Mouse (Mus musculus): ENCODE results near the gene Tcn2. TPM values are rescaled to one million over a fixed set of nuclear protein-coding genes. Genes with fewer than 3 reads are reported as not detected.
"Not testable (repeated sequence)": the region's sequence is repeated elsewhere in the genome, so short reads cannot be mapped to it uniquely, and the experiment has no call there.

Tcn2 gene
- polyA plus RNA-seq, 1 experiment from 2014 or later = 30.9 TPM

DNA sequence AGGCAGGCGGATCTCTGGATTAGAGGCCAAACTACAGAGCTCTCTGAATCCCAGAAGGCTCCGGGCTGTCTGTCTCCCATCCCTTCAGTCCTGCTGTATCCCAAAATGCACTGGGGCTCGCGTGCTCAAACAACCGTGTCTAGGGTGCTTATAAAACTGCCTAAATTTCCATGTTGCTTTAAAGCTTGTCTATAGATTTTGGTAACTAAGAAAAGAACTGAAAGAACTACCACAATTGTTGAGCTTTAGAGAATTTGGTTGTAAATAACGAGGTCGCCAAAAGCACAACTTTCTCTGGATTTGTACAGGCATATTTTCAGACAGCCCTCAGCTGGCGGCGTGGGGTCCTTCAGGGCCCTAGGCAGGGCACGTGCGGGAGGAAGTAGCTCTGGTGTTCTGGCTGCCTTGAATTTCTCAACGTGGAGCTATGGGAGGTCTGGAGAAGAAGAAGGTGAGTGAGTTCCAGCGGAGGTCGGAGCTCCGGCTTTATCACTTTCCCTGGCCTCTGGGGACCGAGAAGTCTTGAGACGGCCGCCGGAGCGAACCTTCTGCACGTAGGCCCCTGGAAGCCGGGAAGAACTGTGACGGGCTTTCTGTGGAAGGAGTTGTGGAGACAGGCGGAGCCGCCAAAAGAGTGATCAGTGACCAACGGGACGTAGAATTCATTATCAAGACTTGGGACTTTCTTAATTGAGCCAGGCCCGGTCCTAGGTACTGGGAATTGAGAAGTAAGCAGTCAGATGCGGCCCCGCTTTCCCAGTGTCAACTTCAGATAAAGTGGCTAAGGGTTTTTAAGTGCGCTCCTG lies 31.9 kb upstream of the Tcn2 start, which contains the start of gene Pes1:
TSS of gene Pes1 (plus strand) at position 366 of the 806 bp plus-strand sequence.
- Histone ChIP-seq H3K9me3 (ENCODE audit: control insufficient read depth, low read length) (no peaks in the 10 kb centered on the region), H3K27me3 (ENCODE audit: control insufficient read depth, insufficient read depth, low read length) (no peaks in the 10 kb centered on the region; the same call in 1 of the 2 replicates), H3K4me2 (peak within 1 kb of the TSS; percentile 88), H3K4me1 (ENCODE audit: control insufficient read depth, insufficient read depth, low read length) (peaks cover 7% of the 10 kb centered on the region), H3K27ac (ENCODE audit: low read depth, low read length) (peak within 1 kb of the TSS; percentile 25; the same call in 1 of the 2 replicates), H3K9ac (ENCODE audit: low read length) (peak within 1 kb of the TSS; percentile 85), H3K4me3 (ENCODE audit: low read depth, low read length) (peak within 1 kb of the TSS; percentile 78), H3K36me3 (ENCODE audit: control insufficient read depth, insufficient read depth, low read length) (no peaks in the 10 kb centered on the region)
- ATAC-seq (ENCODE audit: low FRiP score) (peak; percentile 95), DNase-seq (ENCODE audit: low spot score, missing footprints) (peak; percentile 98)
- under 1% methylated on average over 31 of the region's 31 CpGs for WGBS

DNA sequence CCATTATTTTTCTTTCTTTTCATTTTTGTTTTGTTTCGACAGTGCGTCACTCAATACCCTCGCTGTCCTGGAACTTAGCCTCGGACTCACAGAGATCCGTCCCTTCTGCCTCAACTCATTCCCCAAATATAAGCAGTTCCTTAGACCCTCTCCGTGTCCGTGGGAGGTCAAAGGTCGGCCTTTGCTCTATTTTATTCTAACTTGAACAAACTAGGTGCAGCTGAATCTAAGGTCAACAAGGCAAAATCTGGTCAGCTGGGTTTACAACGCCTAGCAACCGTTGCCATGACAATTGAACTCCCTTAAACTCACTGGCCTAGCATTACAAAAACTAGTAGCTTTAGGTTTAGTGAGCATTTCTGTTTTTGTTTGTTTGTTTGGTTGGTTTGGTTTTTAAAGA lies 31.2 kb upstream of the Tcn2 start:
- Histone ChIP-seq H3K36me3 (ENCODE audit: control insufficient read depth, insufficient read depth, low read length) (no peaks in the 10 kb centered on the region), H3K4me3 (ENCODE audit: low read depth, low read length) (peak overlapping the region; percentile 78; the same call in 1 of the 2 replicates), H3K27me3 (ENCODE audit: control insufficient read depth, insufficient read depth, low read length) (no peaks in the 10 kb centered on the region; the same call in 1 of the 2 replicates), H3K27ac (ENCODE audit: low read depth, low read length) (no peak overlapping the region; the same call in 1 of the 2 replicates), H3K9me3 (ENCODE audit: control insufficient read depth, low read length) (no peaks in the 10 kb centered on the region), H3K9ac (ENCODE audit: low read length) (peak overlapping the region; percentile 85; the same call in 1 of the 2 replicates), H3K4me2 (peak overlapping the region; percentile 88; the same call in 1 of the 2 replicates), H3K4me1 (ENCODE audit: control insufficient read depth, insufficient read depth, low read length) (peaks cover 7% of the 10 kb centered on the region)
- no peak for DNase-seq (ENCODE audit: low spot score, missing footprints)
- ATAC-seq (ENCODE audit: low FRiP score) = peak; percentile 25; the same call in 1 of the 2 replicates
- 74% methylated on average over 10 of the region's 10 CpGs for WGBS

DNA sequence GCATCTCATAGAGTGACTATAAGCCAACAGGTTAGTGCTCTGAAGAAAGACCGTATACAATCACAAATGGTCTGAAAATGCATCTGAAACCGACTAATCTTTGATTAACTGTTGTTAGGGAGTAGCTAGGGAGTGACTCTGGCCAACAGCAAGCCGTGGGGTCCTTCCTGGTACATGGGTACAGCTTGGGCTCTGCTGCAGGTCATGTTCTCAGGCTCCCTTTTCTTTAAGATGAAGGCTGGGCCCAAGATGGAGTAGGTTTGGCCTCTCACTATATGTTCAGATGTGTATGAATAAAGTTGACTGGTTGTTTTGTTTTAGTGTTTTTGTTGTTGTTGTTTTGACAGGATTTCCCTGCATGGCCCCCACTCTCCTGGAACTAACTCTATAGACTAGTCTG lies 29.8 kb upstream of the Tcn2 start:
- no peaks in the 10 kb centered on the region for H3K9me3 ChIP-seq (ENCODE audit: control insufficient read depth, low read length)
- no peaks in the 10 kb centered on the region for H3K36me3 ChIP-seq (ENCODE audit: control insufficient read depth, insufficient read depth, low read length)
- H3K9ac ChIP-seq (ENCODE audit: low read length) = no peak overlapping the region
- H3K27me3 ChIP-seq (ENCODE audit: control insufficient read depth, insufficient read depth, low read length) = no peaks in the 10 kb centered on the region; the same call in 1 of the 2 replicates
- 78% methylated on average over 3 of the region's 3 CpGs for WGBS
- H3K27ac ChIP-seq (ENCODE audit: low read depth, low read length) = no peak overlapping the region
- no peak for DNase-seq (ENCODE audit: low spot score, missing footprints)
- H3K4me1 ChIP-seq (ENCODE audit: control insufficient read depth, insufficient read depth, low read length) = peaks cover 7% of the 10 kb centered on the region
- no peak overlapping the region for H3K4me2 ChIP-seq
- ATAC-seq (ENCODE audit: low FRiP score) = no peak
- no peak overlapping the region for H3K4me3 ChIP-seq (ENCODE audit: low read depth, low read length)

DNA sequence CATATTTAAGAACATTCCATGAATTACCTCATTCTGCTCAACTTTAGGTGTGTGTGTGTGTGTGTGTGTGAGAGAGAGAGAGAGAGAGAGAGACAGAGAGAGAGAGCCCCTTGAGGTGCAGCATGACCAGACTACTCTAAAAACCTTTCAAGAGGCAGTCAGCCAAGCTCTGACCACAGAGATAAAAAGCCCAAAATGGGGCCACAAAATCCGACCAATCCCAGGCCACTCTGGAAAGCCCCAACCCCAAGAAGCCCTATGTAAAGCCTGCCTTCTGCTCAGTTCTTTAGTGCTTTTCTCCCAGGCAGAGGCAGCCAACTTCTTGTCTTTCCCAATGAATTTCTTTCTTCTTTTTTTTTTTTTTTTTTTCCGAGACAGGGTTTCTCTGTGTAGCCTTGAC lies 28.9 kb upstream of the Tcn2 start:
- Histone ChIP-seq H3K9ac (ENCODE audit: low read length) (no peak overlapping the region), H3K9me3 (ENCODE audit: control insufficient read depth, low read length) (no peaks in the 10 kb centered on the region), H3K27me3 (ENCODE audit: control insufficient read depth, insufficient read depth, low read length) (no peaks in the 10 kb centered on the region; the same call in 1 of the 2 replicates), H3K4me1 (ENCODE audit: control insufficient read depth, insufficient read depth, low read length) (peaks cover 7% of the 10 kb centered on the region), H3K4me3 (ENCODE audit: low read depth, low read length) (no peak overlapping the region), H3K27ac (ENCODE audit: low read depth, low read length) (no peak overlapping the region), H3K36me3 (ENCODE audit: control insufficient read depth, insufficient read depth, low read length) (no peaks in the 10 kb centered on the region), H3K4me2 (no peak overlapping the region)
- DNase-seq (ENCODE audit: low spot score, missing footprints) (no peak), ATAC-seq (ENCODE audit: low FRiP score) (no peak)
- WGBS = 60% methylated on average over 1 of the region's 2 CpGs

DNA sequence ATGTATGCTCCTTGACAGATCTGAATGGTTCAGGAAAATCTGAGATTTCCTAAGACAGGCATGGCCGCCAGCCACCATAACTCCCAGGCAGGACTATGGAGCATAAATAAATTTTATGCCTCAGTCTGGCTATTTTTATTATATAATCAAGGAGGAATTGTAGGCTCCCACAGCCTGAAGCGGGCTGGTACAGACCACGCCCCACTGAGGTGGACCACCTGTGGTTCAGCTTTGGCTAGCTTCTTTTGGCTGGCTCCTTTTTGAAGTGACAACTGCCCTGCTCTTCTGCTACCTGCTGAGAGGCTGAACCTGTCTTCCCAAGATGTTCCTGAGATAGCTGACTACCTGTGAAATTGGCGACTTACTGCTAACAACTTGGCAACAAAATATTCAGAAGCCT lies 23.4 kb upstream of the Tcn2 start:
- H3K27ac ChIP-seq (ENCODE audit: low read depth, low read length); H3K4me1 ChIP-seq (ENCODE audit: control insufficient read depth, insufficient read depth, low read length); H3K9ac ChIP-seq (ENCODE audit: low read length); H3K27me3 ChIP-seq (ENCODE audit: control insufficient read depth, insufficient read depth, low read length); H3K36me3 ChIP-seq (ENCODE audit: control insufficient read depth, insufficient read depth, low read length); DNase-seq (ENCODE audit: low spot score, missing footprints); H3K4me2 ChIP-seq; H3K9me3 ChIP-seq (ENCODE audit: control insufficient read depth, low read length); ATAC-seq (ENCODE audit: low FRiP score); H3K4me3 ChIP-seq (ENCODE audit: low read depth, low read length): not testable (repeated sequence)
- WGBS = 65% methylated on average over 4 of the region's 4 CpGs

DNA sequence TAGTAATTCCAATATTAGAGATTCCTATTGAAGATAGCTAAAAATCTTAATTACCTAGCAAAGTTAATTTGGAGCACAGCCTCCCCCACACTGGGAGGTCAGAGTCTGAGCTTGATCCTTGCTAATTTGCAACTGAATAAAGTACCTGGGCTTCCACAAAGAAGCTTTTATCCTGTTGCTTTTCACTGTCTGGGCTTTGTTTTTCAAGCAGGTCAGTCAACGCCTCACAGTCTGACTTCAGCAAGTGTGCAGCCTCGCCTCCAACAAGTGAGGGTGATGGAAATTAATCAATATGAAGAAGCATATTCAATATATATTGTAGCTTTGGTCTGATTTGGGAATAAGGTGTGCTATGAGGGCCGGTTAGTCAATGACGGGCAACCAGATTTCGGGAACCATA lies 22.9 kb upstream of the Tcn2 start:
- H3K4me1 ChIP-seq (ENCODE audit: control insufficient read depth, insufficient read depth, low read length); ATAC-seq (ENCODE audit: low FRiP score); DNase-seq (ENCODE audit: low spot score, missing footprints); H3K9me3 ChIP-seq (ENCODE audit: control insufficient read depth, low read length); H3K4me2 ChIP-seq; H3K27ac ChIP-seq (ENCODE audit: low read depth, low read length); H3K36me3 ChIP-seq (ENCODE audit: control insufficient read depth, insufficient read depth, low read length); H3K9ac ChIP-seq (ENCODE audit: low read length); H3K27me3 ChIP-seq (ENCODE audit: control insufficient read depth, insufficient read depth, low read length); H3K4me3 ChIP-seq (ENCODE audit: low read depth, low read length): not testable (repeated sequence)
- 83% methylated on average over 5 of the region's 5 CpGs for WGBS

DNA sequence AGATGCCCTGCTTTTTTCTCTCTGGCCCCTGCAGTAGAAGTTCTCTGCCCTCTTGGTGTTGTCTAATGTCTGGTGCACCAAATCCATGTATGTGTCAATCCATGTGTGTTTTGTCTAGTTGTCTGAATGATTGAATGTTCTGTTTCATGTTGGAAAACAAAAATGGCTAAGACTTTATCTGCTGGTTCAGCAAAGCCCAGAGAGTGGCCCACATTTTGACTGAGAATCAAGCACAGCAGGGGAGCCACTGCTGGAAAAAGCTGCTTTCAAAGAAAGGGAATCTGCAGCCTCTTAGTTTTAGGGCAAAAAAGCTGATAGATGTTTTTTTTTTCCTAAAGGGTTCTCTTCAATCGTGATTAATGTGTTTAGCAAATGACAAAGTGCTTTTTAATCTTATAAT lies 14.4 kb upstream of the Tcn2 start:
- no peaks in the 10 kb centered on the region for H3K4me1 ChIP-seq (ENCODE audit: control insufficient read depth, insufficient read depth, low read length)
- H3K27ac ChIP-seq (ENCODE audit: low read depth, low read length) = no peak overlapping the region
- no peak overlapping the region for H3K9ac ChIP-seq (ENCODE audit: low read length)
- H3K4me2 ChIP-seq = no peak overlapping the region
- no peaks in the 10 kb centered on the region for H3K9me3 ChIP-seq (ENCODE audit: control insufficient read depth, low read length)
- no peaks in the 10 kb centered on the region for H3K27me3 ChIP-seq (ENCODE audit: control insufficient read depth, insufficient read depth, low read length)
- DNase-seq (ENCODE audit: low spot score, missing footprints) = no peak
- 9% methylated on average over 1 of the region's 1 CpGs for WGBS
- H3K36me3 ChIP-seq (ENCODE audit: control insufficient read depth, insufficient read depth, low read length) = no peaks in the 10 kb centered on the region
- H3K4me3 ChIP-seq (ENCODE audit: low read depth, low read length) = no peak overlapping the region
- ATAC-seq (ENCODE audit: low FRiP score) = no peak

DNA sequence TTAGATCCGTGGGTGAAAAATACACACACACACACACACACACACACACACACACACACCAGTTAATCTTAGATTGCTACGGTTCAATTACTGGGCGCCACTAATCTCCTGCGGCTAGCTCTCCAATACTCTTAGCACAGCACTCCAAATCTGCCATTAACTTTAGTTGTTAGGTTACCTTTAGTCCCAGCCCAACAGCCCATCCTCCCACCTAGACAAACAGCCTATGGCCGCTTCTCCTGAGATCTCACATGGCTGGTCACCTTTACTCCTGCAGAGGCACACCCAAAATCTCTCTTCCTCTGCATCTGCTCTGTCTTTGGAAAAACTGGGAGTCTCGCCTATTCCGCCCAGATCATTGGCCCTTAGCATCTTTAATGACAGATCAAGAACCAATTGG lies 9.4 kb upstream of the Tcn2 start:
- H3K9ac ChIP-seq (ENCODE audit: low read length) = no peak overlapping the region
- H3K4me3 ChIP-seq (ENCODE audit: low read depth, low read length) = no peak overlapping the region
- no peaks in the 10 kb centered on the region for H3K9me3 ChIP-seq (ENCODE audit: control insufficient read depth, low read length)
- no peak overlapping the region for H3K27ac ChIP-seq (ENCODE audit: low read depth, low read length)
- H3K27me3 ChIP-seq (ENCODE audit: control insufficient read depth, insufficient read depth, low read length) = no peaks in the 10 kb centered on the region
- DNase-seq (ENCODE audit: low spot score, missing footprints) (no peak), ATAC-seq (ENCODE audit: low FRiP score) (no peak)
- no peaks in the 10 kb centered on the region for H3K4me1 ChIP-seq (ENCODE audit: control insufficient read depth, insufficient read depth, low read length)
- no peak overlapping the region for H3K4me2 ChIP-seq
- WGBS = 89% methylated on average over 7 of the region's 7 CpGs
- no peaks in the 10 kb centered on the region for H3K36me3 ChIP-seq (ENCODE audit: control insufficient read depth, insufficient read depth, low read length)

DNA sequence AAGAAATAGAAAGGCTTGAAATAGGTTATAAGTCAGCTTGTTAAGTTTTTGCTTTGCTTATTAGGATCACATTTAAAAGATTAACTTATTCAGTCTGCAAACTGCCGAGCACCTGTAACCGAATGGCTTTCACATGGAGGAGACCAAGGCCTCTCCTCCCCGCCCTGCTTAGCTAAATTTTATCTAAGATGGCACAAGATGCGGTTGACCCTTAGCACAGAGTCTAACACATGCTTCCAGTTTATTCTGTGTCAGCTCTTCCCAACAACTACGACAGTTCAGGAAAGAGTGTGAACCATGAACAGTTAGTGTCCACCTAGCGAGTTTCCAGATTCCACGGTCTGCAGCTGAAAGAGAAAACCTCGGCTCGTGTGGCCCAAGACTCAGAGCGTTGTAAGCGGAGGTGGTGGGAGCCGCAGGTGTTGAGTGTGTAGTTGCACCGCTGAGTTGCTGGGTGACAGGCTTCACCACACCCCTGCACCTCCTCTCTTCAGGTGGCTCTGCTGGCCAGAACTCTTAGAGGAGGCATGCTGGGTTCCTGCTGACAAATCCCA lies 5.4 kb upstream of the Tcn2 start:
- Histone ChIP-seq H3K4me1 (ENCODE audit: control insufficient read depth, insufficient read depth, low read length) (no peaks in the 10 kb centered on the region), H3K27me3 (ENCODE audit: control insufficient read depth, insufficient read depth, low read length) (no peaks in the 10 kb centered on the region), H3K4me2 (no peak overlapping the region), H3K27ac (ENCODE audit: low read depth, low read length) (no peak overlapping the region), H3K9me3 (ENCODE audit: control insufficient read depth, low read length) (no peaks in the 10 kb centered on the region), H3K9ac (ENCODE audit: low read length) (no peak overlapping the region), H3K4me3 (ENCODE audit: low read depth, low read length) (no peak overlapping the region), H3K36me3 (ENCODE audit: control insufficient read depth, insufficient read depth, low read length) (no peaks in the 10 kb centered on the region)
- DNase-seq (ENCODE audit: low spot score, missing footprints) (no peak), ATAC-seq (ENCODE audit: low FRiP score) (no peak)
- 84% methylated on average over 13 of the region's 13 CpGs for WGBS

Measured in midbrain, embryonic 11.5 days (tissue).